Mouse (Mus musculus) cerebellum, adult 2 months (tissue): ENCODE data around the gene Spaca3.

Experiments used
- CTCF ChIP-seq: fragments of 200-500 bp; IDR thresholded peaks from 2 replicates; pipeline ENCODE4 v1.5.1; 2011; ENCODE audit warnings: low read depth, mild to moderate bottlenecking, control low read depth, low read length, moderate library complexity, borderline replicate concordance; ENCODE audit not compliant: insufficient read depth
- POLR2A ChIP-seq: fragments of 200-500 bp; IDR thresholded peaks from 2 replicates; pipeline ENCODE4 v1.6.1; 2011; ENCODE audit warnings: low read length, control low read depth, borderline replicate concordance; ENCODE audit not compliant: insufficient read depth

GRCm38 (mm10) chr11:80845486-80845885 lies 12.7 kb upstream of the Spaca3 start:
- TF ChIP-seq CTCF (no peak), POLR2A (no peak)
